Mouse (Mus musculus) hindbrain, embryonic 16.5 days (tissue): ENCODE results near the gene Wdr66. TPM values are rescaled to one million over a fixed set of nuclear protein-coding genes. Genes with fewer than 3 reads are reported as not detected.

Experiments
- polyA plus RNA-seq: library from polyadenylated mRNA; unstranded; fragments of >200 nt; fragmentation: Nextera tagmentation; extraction: Ambion mirVana; gene quantifications from 2 replicates; pipeline ENCODE4 v1.2.1, GENCODE M21; 2015

Gene Wdr66
- polyA plus RNA-seq, 1 experiment from 2014 or later = 1.4 TPM

Other genes with a start within 250 kb of the Wdr66 start
- gene Orai1, start 237.0 kb upstream of the Wdr66 start, polyA plus RNA-seq = 14.2 TPM in 2 replicates
- gene Morn3, start 205.1 kb upstream of the Wdr66 start, polyA plus RNA-seq = 0.47 and 0.81 TPM in 2 replicates
- 17.3 and 19.8 TPM in 2 replicates for gene Tmem120b, start 183.7 kb upstream of the Wdr66 start, polyA plus RNA-seq
- 26.6 and 29.7 TPM in 2 replicates for gene Rhof, start 119.4 kb upstream of the Wdr66 start, polyA plus RNA-seq
- gene Setd1b, start 109.9 kb upstream of the Wdr66 start, polyA plus RNA-seq = 9.5 and 9.8 TPM in 2 replicates
- 77.2 and 89.4 TPM in 2 replicates for gene Psmd9, start 82.7 kb upstream of the Wdr66 start, polyA plus RNA-seq
- not detected in 2 replicates for gene Hpd, start 69.4 kb upstream of the Wdr66 start, polyA plus RNA-seq
- 31.1 and 36.7 TPM in 2 replicates for gene Bcl7a, start 91.7 kb downstream of the Wdr66 start, polyA plus RNA-seq
- gene Mlxip, start 142.7 kb downstream of the Wdr66 start, polyA plus RNA-seq = 15.2 and 20.7 TPM in 2 replicates
- 0.60 and 0.74 TPM in 2 replicates for gene Lrrc43, start 237.2 kb downstream of the Wdr66 start, polyA plus RNA-seq
- gene Il31, start 237.4 kb downstream of the Wdr66 start, polyA plus RNA-seq = not detected in 2 replicates